In genomic region chr10:61273844-61274215, GRCm38 (mm10) we compare ENCODE assay signal across 8 mouse cellular contexts. TPM values are rescaled to one million over a fixed set of nuclear protein-coding genes. Genes with fewer than 3 reads are reported as not detected.
DNase-seq lines count a peak whose midpoint lies in the region; ATAC-seq and TF ChIP-seq lines count a peak whose summit lies in the region.

No protein-coding gene starts in this region.

- no peak for TF ChIP-seq EP300 in lung, postnatal 0 days (IDR thresholded peaks at IDR 0.05)

- no peak for TF ChIP-seq CTCF in lung, postnatal 0 days (IDR thresholded peaks at IDR 0.05)
- TF ChIP-seq CTCF in left cerebral cortex, adult 2 months (IDR thresholded peaks at IDR 0.05), result no peak

- intact Hi-C loops in left cerebral cortex, adult 2 months (cut with DNase I), result loop anchor here (5.0 kb wide), 1 partner anchor 62 kb away; no protein-coding TSS in a partner anchor

- no peak for DNase-seq in frontal cortex, postnatal 10 days (ENCODE audit: low spot score in 2 of 2)
- no peak for DNase-seq in hindbrain, embryonic 10.5 days (ENCODE audit: low spot score)
- peak; percentile 51 for DNase-seq in lung, postnatal 0 days (ENCODE audit: low spot score)
- DNase-seq in embryo, embryonic 11 days, result no peak
- DNase-seq in left cerebral cortex, adult 2 months (ENCODE audit: extremely low spot score in 1 of 2, low spot score in 2 of 2), result no peak
- no peak for DNase-seq in frontal cortex, postnatal 36 days (ENCODE audit: low spot score in 2 of 2)

- H3K9ac ChIP-seq in forebrain, embryonic 15.5 days (replicated peaks), result no peak overlapping the region
- H3K9ac ChIP-seq in lung, postnatal 0 days (replicated peaks; ENCODE audit: low read depth), result peak overlapping the region; percentile 50; the same call in 1 of the 2 replicates

- ATAC-seq in frontal cortex, adult (ENCODE audit: low TSS enrichment), result 0 out of 2 replicates have a peak, but pooled peaks have one; percentile 56
- no peak for ATAC-seq in forebrain, embryonic 15.5 days (replicated peaks)
- peak; percentile 58 for ATAC-seq in lung, postnatal 0 days

- peak overlapping the region; percentile 95 for H3K4me2 ChIP-seq in forebrain, embryonic 15.5 days (replicated peaks)
- peak overlapping the region; percentile 90 for H3K4me2 ChIP-seq in lung, postnatal 0 days (replicated peaks; ENCODE audit: low read depth, low read length)

- H3K4me3 ChIP-seq in forebrain, embryonic 15.5 days, result peak overlapping the region; percentile 52
- peak overlapping the region; percentile 69 for H3K4me3 ChIP-seq in hindbrain, embryonic 10.5 days
- 0 out of 2 replicates have a peak overlapping the region, but pooled peaks have one; percentile 45 for H3K4me3 ChIP-seq in lung, postnatal 0 days (ENCODE audit: low read depth, low read length)
- no peak overlapping the region for H3K4me3 ChIP-seq in left cerebral cortex, adult 2 months

- H3K9me3 ChIP-seq in forebrain, embryonic 15.5 days, result no peaks in the 10 kb centered on the region
- H3K9me3 ChIP-seq in hindbrain, embryonic 10.5 days, result no peaks in the 10 kb centered on the region
- no peaks in the 10 kb centered on the region for H3K9me3 ChIP-seq in lung, postnatal 0 days (ENCODE audit: low read length)

- H3K27me3 ChIP-seq in forebrain, embryonic 15.5 days, result peaks cover 9% of the 10 kb centered on the region; the same call in 1 of the 2 replicates
- H3K27me3 ChIP-seq in hindbrain, embryonic 10.5 days (ENCODE audit: insufficient read depth, poor library complexity, severe bottlenecking), result peaks cover 46% of the 10 kb centered on the region
- 0 out of 2 replicates have a peak, but pooled peaks cover 5% of the 10 kb centered on the region for H3K27me3 ChIP-seq in lung, postnatal 0 days (replicated peaks; ENCODE audit: insufficient read depth, low read length)

- peaks cover 9% of the 10 kb centered on the region for H3K4me1 ChIP-seq in forebrain, embryonic 15.5 days
- H3K4me1 ChIP-seq in hindbrain, embryonic 10.5 days (replicated peaks), result peaks cover 41% of the 10 kb centered on the region
- no peaks in the 10 kb centered on the region for H3K4me1 ChIP-seq in lung, postnatal 0 days (ENCODE audit: insufficient read depth, low read depth, low read length)

- no peak overlapping the region for H3K27ac ChIP-seq in forebrain, embryonic 15.5 days (replicated peaks)
- H3K27ac ChIP-seq in hindbrain, embryonic 10.5 days, result peak overlapping the region; percentile 84
- H3K27ac ChIP-seq in lung, postnatal 0 days (ENCODE audit: low read length), result peak overlapping the region; percentile 72; the same call in 1 of the 2 replicates
- no peak overlapping the region for H3K27ac ChIP-seq in left cerebral cortex, adult 2 months

- WGBS in forebrain, embryonic 15.5 days, result 46% methylated on average over 7 of the region's 7 CpGs
- WGBS in hindbrain, embryonic 10.5 days, result 49% methylated on average over 7 of the region's 7 CpGs
- WGBS in lung, postnatal 0 days, result 47% methylated on average over 7 of the region's 7 CpGs

- H3K36me3 ChIP-seq in forebrain, embryonic 15.5 days, result no peaks in the 10 kb centered on the region
- no peaks in the 10 kb centered on the region for H3K36me3 ChIP-seq in hindbrain, embryonic 10.5 days
- no peaks in the 10 kb centered on the region for H3K36me3 ChIP-seq in lung, postnatal 0 days (ENCODE audit: insufficient read depth, low read length)

RNA-seq across cellular contexts. Expression of gene Adamts14, which starts 0.6 kb away (rescaled TPM):
- 0.13 and 0.20 TPM in 2 replicates for polyA plus RNA-seq in forebrain, embryonic 15.5 days (2015; fragmentation: Nextera tagmentation; extraction: Ambion mirVana)
- 0.26 and 0.43 TPM in 2 replicates for polyA plus RNA-seq in hindbrain, embryonic 10.5 days (2016; fragmentation: Nextera tagmentation; extraction: Ambion mirVana)
- polyA plus RNA-seq in lung, postnatal 0 days (2015; fragmentation: Nextera tagmentation; extraction: Ambion mirVana), result 1.5 and 1.8 TPM in 2 replicates
- total RNA-seq in left cerebral cortex, adult 2 months (2021), result under 1 TPM; 0.20 to 0.30 TPM

RNA-seq across cellular contexts. Expression of gene Prf1, which starts 23.8 kb away (rescaled TPM):
- polyA plus RNA-seq in forebrain, embryonic 15.5 days (2015; fragmentation: Nextera tagmentation; extraction: Ambion mirVana), result not detected in 2 replicates
- not detected in 2 replicates for polyA plus RNA-seq in hindbrain, embryonic 10.5 days (2016; fragmentation: Nextera tagmentation; extraction: Ambion mirVana)
- 0.08 and 0.17 TPM in 2 replicates for polyA plus RNA-seq in lung, postnatal 0 days (2015; fragmentation: Nextera tagmentation; extraction: Ambion mirVana)
- total RNA-seq in left cerebral cortex, adult 2 months (2021), result not detected

Comparison
In these comparisons a context has a peak if more than half of its experiments do, and no peak if none do; other contexts are left out.
1. H3K27ac ChIP-seq: peak in hindbrain, embryonic 10.5 days (single experiment) and lung, postnatal 0 days (single experiment); none in forebrain, embryonic 15.5 days (single experiment) and left cerebral cortex, adult 2 months (single experiment).